Mouse (Mus musculus) mesoderm, embryonic 11.5 days (tissue): ENCODE data around the gene Pdlim5.
A peak's percentile ranks its signal among the peaks of the same experiment; 100 is the strongest.

Experiments used
- DNase-seq: peaks from one replicate; pipeline ENCODE4 v3.0.0-alpha.2; 2012; ENCODE audit warnings: low read depth, low spot score

Pdlim5 gene

DNA sequence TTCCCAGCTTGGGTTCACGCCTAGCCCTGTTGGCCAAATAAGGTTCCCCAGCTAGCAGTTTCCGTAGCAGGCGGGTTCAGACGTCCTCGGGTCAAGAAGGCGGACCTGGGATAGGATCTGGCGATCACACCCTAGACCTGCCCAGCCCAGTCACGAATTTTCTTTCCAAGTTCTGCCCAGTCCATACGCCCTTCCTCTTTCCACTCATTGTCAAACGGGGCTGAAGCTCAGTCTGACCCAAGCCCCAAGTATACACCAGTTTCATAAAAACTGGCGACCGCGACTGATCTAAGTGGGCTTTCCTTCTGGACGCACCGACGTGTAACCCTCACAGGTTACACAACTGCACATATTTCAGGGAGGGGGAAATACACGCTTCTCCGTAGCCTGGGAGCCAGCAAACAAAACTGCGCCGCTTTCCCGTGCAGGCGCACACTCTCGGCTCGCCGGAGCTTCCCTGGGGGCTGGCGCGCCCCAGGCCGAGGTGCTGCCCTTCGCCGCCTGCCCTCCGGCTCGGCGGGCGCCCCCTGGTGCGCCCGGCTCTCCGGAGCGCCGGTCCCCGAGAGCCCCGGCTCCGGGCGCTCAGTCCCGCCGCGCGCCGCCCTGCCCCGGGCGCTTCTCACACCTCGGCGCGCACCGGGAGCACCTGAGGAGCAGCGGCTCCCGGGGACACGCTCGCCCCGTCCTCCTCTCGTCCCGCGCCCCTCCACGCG, 544 bp downstream of the Pdlim5 start:
- DNase-seq: peak; percentile 55

DNA sequence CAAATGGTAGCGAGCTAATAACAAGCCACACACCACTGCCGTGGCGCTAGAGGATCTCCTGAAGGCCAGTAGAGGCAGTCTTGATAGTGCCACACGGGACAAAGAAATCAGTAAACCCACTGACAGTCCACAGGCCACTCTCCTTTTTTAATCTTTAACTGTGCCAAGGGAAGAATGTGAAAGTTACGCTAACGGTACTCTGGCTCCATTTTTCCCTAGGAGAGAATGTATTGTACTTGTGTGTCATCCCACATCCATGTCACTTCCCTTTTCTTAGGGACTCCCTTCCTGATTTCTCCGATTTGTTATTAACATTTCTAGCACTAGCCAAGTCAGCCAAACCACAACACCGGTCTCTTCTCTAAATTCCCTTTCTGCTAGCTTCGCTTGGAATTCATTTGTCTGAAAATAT, 1.5 kb downstream of the Pdlim5 start:
- no peak for DNase-seq

DNA sequence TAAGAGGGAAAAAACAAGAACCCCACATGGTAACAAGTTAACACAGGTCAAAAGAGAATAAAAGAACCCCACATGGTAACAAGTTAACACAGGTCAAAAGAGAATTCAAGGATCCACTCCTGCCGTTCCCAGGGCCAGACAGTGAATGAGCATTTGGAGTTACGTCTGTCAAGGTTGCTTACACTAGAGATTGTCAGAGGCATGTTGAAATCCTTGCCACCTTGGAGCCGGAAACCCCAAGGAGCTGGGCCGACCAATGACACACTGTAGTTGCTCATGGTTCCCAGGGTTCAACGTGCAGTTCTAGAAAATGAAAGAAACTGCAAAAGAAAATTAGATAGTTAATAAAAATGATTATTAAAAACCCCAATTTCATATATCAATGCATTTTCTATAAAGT, 4.0 kb downstream of the Pdlim5 start:
- no peak for DNase-seq

DNA sequence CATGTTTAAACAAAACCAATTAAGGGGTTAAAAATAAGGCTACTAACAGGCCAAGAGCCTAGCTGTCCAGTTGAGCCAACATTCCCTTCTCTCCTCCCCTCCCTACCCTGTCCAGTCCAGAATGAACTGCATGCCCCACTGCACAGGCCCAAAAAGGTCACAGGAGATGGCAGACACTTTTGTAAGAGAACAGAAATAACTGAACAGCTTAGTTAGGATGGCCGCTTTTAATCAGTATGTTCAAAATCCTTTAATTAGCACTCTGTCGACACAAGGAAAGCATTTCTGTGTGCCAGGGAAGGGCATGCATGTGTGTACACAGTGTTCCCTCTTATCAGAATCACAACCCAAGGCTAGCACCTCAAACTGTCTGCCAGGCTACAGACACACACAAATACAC, 5.2 kb downstream of the Pdlim5 start:
- DNase-seq: no peak

DNA sequence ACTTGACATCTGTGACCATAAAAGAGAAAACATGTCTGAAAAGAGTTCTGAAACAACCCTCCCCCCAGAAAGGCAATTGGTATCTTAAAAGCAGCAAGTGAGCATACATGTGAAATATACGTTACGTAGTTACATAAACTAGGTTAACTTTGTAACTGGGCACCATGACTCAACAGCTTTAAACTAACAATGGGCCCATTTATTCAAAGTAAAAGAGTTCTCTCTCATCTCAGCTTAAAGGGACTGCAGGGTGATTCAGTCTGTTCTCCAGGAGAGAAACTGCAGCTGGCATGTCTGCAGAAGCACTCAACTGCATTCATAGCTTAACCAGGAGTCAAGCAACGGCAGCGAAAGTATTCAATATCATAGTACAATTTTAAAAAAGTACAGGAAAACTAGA, 7.3 kb downstream of the Pdlim5 start:
- DNase-seq: no peak

DNA sequence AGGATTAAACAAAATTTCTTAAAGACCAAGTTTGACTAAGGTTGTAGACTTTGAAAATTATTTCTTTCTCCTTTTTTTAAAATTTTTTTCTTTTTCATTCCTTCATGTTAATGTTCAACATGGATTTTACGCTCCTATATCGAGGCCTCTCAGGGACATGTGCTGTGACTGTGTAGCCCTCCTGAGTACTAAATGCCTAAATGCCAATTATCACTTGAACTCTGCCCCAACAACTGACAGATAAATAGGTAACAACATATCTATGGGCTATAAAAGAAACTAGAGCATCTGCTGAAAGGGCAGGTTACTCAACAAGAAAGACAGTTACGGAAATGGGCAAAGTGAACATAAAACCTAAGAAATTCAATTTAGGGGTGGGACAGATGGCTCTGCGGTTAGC, 9.0 kb downstream of the Pdlim5 start:
- no peak for DNase-seq

DNA sequence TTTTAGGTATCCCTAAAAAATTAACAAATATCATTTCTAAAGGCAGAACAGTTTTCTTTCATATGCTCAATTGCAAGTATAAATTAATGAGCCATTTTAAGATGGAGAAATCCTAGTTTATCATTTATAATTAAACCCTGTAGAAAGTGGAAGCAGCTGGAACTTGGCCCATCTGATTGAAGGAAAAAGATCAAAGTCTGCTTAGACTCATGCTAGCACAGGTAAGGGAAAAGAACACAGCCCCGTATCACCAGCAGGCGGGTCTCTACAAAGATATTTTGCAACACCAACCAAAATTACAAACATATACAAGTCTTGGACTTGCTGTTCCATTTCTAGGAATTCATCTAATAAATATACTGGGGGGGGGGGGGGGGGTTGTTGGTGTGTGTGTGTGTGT, 9.8 kb downstream of the Pdlim5 start:
- no peak for DNase-seq

DNA sequence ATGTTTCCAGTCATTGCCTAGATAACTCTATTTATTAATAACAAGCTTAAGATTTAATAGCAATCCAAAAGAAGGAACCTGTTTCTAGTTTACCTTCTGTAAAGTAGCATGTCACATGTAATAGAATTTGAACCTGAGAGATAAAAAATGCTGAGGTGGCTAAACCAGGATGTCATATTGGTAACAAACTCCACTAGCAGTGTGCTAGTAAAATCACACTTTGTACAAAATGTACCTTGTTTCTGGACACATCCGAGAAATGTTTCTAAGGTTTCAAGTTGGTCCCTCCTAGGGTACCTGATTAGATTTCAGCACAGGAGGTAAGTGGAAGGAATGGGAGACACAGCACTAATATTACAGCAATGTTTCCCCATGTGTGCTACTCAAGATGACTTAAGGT, 18.9 kb downstream of the Pdlim5 start:
- no peak for DNase-seq

DNA sequence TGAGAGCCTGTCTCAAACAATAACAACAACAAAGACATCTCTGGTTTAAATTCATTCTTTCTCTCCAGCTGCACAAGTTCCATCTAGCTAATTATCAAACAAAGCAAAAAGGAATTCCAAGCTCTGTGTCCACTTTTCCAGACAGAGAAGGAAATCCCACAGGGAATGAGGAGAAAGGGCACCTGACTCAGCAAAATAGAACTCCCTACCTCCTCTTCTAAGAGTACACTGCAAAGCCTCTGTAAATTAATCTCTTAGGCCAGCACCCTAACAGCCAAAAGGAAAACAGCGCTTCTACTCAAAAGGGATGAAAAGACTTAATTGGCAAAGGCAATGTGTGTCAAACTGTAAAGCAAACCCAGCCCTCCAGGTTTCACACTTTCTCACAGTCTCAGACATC, 20.4 kb downstream of the Pdlim5 start:
- DNase-seq: no peak

DNA sequence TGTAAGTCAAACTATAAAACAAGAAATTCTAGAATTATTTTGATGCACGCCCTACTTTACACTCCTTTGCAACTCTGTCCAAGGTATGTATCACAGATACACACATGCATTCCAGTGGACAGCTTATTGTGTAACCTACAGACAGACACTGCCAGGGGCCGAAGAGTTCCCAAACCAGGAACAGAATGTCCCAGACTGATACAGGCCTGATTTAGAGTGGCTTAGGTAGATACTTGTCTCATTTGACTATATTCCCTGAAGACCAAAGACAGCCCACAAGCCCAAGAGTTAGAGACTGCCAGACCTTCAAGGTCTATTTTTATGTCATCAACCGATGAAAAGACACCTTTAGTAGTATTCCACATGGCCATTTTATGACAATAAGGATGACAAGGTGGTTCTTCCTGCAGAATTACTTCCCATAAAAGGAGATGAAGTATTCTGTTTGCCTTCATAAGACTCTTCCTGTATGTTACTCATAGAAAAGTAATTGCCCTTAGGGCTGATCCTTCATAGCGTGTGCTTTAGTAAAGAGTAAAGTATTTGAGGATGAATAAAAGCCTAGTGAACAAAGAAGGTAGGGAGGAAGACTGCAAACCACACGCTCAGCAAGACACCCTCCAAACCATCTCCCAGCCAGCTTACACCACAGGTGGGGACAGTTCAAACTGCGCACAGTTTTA, 22.9 kb downstream of the Pdlim5 start:
- DNase-seq: no peak

DNA sequence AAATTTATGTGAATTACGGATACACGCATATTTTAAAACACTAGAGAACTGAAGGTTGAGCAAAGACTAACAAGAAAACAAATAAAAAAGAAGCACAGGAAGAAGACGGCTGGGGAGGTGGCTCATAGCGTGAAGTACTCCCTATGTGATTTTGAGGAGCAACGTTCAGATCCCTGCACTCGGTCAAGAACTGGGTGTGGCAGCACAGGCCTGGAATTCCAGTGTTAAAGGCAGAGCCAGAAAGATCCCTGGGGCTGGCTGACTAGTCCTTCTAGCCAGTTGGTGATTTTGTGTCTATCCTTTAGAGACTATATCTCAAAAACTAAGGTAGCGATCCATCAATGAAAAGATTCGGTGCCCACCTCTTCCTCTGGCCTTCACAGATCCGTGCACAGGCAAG, 27.1 kb downstream of the Pdlim5 start:
- DNase-seq: no peak

DNA sequence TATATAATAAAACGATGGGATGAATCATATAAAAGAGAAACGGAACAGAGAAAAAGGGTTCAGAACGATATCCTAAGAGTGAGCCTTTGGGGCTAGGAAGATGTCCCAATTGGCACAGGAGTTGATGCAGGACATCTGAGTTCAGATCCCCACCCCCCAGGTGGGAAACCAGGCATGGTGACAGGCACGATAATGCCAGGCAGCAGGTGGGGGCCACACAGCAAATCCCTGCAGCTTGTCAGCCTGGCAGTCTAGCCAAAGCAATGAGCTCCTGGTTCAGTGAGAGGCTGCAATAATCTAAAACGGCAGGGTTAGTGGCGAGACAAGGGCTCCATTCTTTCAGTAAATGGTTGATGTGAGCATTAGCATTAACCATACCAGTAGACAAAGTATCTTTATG, 33.4 kb downstream of the Pdlim5 start:
- no peak for DNase-seq

DNA sequence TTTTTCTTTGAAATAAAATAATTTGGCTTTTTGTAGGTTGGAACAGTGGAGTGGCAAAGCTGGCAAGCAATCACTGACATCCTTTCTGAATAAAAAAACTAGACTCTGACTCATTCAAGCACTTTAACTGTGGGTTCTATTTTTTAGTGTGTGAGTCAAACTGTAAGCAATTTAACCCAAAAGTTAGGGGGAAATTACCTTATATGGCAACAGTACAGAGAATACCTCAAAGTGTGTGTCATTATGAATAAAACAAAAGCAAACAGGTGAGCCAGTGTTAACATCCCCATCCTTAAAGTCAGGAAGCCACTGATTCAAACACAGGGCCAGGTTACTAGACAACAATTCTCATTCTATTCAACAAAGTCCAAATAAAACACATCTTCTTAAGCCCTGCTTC, 36.5 kb downstream of the Pdlim5 start:
- DNase-seq: no peak

DNA sequence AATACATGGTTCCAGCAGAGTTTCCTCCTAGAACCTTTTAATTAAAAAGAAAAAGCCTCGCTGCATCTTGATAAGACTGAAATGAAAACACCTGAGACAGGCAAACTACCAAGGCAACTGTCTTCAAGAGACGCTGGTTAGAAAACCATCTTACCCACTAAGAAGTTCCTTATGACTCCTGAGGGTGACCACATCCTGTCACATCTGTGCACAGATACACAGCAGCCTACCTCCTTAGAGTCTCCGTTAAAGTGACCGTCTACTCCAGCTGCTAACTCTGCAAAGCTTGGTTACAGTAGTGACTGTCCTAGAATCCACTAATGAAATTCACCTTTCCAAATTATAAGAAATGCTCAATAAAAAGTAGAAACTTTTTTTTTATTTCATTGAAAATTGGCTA, 38.8 kb downstream of the Pdlim5 start:
- no peak for DNase-seq

DNA sequence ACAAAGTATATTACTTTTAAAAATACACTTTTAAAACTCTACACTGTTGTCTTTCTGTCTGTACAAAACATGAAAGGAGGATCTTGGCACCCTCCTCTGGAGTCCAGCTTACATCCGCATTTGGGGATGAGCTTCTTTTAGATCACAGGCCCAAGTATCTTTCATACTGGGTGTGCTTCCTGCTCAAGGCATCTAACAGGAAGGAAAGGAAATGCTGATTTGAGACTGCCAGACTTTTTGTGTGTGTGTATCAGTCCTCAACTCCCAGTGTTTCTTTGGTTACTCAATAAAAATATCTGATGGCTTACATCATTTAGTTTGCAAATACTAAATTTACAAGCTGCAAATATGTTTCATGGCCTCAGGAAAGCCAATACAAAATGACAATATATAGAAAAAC, 42.3 kb downstream of the Pdlim5 start:
- DNase-seq: no peak

DNA sequence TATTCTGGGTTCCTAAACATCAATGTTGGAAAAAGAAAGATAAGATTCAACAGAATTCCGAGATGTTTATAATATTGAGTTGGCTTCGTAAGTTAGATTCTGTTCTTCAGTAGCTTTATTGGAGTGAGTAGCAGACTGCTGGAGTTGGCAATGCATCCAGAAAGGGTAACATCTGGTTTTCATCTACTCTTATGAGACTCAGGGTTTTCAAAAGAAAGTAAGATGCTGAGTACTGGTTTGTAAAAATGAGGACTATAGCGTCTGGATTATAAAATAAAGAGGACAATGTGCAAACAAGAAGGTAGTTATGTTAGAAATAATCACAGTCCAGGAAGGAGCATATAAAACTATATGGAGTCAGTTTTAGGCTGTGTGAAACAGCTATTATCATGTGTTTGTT, 45.0 kb downstream of the Pdlim5 start:
- no peak for DNase-seq

DNA sequence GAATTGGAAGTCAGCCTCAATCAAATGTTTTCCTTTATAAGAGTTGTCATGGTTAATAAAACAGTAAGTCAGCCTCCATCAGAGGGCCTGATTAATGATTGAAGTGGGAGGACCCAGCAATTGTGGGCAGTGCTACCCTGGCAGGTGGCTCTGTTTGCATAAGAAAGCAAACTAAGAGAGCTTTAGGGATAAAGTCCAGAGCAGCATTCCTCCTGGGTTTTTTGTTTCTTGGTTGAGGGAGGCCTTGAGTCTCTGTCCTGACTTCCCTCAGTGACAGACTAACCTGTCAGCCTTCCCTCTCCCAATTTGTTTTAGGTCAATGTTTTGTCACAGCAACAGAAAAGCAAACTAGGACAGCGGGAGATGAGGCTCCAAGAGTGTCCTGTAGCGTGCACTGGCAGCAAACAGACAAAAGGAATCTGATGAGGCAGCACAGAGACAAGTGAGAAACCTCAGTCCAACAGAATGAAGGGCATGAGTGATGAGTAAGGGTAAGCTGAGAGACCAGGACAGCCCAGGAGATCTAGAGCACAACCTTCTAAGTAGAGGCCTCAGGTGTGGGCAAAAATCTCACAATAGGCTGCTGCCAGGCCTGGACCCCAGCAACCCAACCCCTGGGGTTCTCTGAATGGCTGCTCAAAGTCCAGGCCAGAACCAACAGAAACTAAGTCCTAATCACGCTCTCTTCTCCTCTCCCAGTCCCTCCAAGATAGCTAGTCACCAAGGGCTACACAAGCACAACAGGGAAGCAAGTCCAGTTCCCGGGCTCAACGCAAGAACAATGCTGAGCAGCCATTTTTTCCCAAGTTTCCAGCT, 46.5 kb downstream of the Pdlim5 start:
- DNase-seq: no peak

DNA sequence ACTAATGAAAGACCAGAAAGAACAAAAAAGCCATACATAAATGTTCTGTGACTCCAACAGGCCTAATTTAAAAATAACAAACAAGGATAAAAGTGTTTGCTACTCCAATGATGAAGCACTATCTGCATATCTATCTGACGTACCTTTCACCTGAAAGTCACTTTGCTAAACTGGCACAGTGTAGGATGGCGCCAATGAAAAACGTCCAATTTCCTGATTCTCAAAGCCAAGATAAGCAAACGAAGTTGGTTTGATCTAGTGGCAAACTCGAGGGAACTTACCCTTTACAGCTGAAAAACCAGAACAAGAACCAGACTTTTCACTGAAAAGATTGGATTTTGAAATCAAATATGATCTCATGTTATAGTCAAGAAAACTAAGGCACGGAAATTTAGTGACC, 49.2 kb downstream of the Pdlim5 start:
- no peak for DNase-seq

DNA sequence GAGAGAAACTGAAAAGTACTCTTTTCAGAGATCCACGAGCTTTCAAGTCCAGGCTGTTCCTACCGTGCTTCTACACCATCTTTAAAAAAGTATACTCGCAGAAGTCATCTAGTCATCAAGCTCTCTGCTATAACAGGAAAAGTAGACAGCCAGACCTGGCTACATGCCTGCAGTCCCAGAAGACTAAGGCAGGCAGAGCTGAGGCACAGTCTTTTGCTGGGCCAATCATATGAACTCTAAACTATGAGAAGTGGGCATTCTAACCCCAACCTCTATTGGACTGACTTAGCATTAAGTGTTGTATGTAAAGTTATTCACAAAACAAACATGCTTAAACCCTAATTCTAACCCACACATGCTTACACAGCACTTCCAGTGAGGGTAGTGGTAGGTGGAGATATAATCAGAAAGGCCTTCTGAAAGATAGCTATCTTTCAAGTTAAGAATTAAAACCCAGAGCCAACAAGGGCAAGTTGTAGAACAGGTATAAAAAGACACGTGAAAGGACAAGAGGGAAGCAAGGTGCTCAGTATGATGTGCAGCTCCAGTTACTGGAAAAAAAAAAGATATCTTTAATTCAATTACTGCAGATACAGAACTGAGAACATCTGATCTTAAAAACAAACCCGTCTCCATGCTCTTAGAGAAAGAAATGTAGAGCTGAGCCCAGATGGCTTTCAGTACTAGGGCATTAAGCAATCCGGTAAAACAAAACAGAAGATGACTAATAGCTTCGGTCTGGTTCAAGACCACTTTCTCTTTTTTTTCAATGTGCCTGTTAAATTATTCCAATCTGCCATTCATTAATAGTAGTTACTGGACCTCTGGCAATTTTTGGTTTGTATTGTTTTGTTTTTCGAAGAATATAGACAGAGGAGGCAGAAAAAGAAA, 50.0 kb downstream of the Pdlim5 start:
- DNase-seq: no peak

DNA sequence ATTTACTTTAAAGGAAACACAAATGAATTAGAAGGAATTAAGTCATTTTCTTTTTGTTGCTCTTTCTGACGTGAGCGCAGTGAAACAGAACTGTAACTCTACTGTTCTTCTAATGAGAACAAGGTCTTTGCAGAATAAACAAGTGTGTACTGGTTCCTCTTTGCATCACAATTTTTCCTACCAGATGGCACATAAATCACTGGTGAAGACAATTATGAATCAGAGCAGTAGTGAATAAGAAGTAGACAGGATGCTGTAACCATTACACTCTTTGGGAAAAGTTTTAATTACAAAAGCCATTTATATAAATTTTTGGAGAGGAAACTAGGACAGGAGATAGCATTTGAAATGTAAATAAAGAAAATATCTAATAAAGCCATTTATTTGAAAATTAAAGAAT, 51.7 kb downstream of the Pdlim5 start:
- no peak for DNase-seq

DNA sequence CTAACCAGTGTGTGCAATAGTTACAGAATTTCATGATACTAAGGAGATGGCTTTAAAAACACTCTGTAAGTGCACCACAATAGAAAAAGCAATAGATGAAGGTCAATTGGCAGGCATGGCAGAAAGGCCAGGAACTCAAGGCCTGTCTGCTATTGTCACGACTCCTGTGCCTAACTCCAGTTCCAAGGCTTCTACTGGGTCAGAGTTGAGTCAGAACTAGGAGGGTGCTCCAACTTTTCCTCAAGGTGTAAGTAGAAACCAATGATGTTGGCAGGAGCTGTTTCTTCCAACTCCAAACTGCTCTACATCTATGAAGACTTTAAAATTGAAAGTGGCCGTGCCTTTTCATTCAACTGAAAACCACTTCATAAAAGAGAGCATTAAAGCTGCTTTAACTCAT, 54.8 kb downstream of the Pdlim5 start:
- no peak for DNase-seq
